Mouse (Mus musculus) T-helper 1 cell (primary cell): ENCODE data around the gene Faap100.

ENCODE experiments used
- in situ Hi-C: fragments of 300-600 bp; cut with MboI, MseI; formaldehyde crosslinking; loops from one replicate; pipeline ENCODE4 v1.15.1; 2025; ENCODE audit warnings: high pct_unique_total_duplicates

Faap100 gene

GRCm38 (mm10) chr11:120320156-120320555 lies 58.4 kb downstream of the Faap100 start:
- in situ Hi-C loops: no loop called here

- in situ Hi-C loops: no loop called here
Observed at GRCm38 (mm10) chr11:120319310-120319709, 59.3 kb downstream of the Faap100 start.
